Mouse (Mus musculus) ES-Bruce4 (cell line): ENCODE results near the gene Dab1.

Experiments
- CTCF ChIP-seq: IDR thresholded peaks from one replicate; pipeline ENCODE4 v1.8.1; 2011; ENCODE audit warnings: low read depth, low read length
- POLR2A ChIP-seq: IDR thresholded peaks from one replicate; pipeline ENCODE4 v1.8.1; 2011; ENCODE audit warnings: low read length; ENCODE audit not compliant: insufficient read depth

GRCm38 (mm10) chr4:104442925-104443747, 824.0 kb downstream of the Dab1 start:
- no peak for TF ChIP-seq POLR2A
- TF ChIP-seq CTCF, result no peak
